Mouse (Mus musculus) liver, postnatal 0 days (tissue): ENCODE data around the gene Tmprss12.
A peak's percentile ranks its signal among the peaks of the same experiment; 100 is the strongest.
"Not testable (repeated sequence)": the region's sequence is repeated elsewhere in the genome, so short reads cannot be mapped to it uniquely, and the experiment has no call there.

Experiments
- CTCF ChIP-seq: sonication (generic); IDR thresholded peaks from 2 replicates; pipeline ENCODE4 v1.5.1; 2016; ENCODE audit warnings: antibody characterized with exemption, low read depth
- EP300 ChIP-seq: IDR thresholded peaks from 2 replicates; pipeline ENCODE4 v1.6.1; 2016; ENCODE audit warnings: antibody characterized with exemption, low read depth, mild to moderate bottlenecking

DNA sequence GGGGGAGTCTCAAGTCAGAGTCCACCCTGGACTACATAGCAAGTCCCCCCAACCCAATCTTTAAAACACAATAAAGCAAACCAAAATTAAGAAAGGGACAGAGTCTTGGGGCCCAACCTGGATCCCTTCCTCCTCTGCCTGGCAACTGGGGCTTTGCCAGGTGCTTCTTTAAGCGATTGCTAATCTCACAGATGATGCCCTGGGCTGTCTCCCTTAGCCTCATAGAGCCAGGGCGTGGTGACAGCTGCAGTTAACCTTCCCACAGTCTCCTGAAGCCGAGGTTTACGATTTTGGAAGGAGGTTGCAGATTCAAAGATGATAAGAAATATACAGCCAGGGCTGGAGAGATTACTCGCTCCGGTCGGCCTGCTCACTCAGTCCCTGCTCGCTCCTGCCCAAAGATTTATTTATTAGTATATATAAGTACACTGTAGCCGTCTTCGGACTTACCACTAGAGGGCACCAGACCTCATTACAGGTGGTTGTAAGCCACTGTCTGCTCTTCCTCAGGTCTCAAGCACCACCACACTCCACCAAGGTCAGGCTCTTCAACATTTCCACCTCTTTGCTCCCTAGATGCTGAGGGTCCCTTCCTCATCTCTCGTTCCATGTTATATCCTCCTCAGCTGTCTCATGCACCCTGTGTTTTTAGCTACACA is 26.9 kb downstream of the Tmprss12 start:
- peak; percentile 68 for TF ChIP-seq CTCF
- not testable (repeated sequence) for TF ChIP-seq EP300
